8 mouse cellular contexts compared by ENCODE assay signal in the genomic region with DNA sequence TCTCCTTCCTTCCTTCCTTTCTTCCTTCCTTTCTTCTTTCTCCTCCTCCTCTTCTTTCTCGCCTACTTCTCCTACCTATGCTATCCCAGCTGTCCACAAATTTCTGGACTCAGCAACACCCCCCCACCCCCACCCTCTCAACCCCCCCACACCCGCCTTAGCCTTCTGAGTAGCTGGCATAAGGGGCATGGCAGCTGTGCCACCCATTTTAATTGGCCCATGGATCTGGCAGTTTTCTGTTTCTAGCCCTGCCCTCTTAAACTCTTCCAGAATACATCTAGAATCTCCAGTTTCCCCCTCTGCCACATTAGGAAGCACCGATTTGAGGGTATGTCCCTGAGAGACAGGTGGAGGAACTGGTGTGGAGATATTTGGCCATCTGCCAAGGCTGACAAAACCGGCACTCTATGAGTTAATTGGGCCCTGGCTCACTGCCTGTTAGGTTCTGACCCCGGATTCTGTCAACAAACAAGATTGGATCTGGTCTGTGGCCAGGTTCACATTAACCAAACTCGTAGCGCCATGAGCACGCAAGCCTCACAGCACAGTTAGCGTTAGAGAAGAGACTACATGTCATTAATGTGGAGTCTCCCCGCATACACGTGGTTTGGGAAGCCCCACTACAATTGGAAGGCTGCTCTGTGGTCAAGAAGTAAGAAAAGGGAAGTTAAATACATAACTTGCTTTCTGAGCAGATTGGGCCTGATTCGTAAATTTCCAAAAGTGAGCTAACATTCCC. TPM values are rescaled to one million over a fixed set of nuclear protein-coding genes. Genes with fewer than 3 reads are reported as not detected.
A peak's percentile ranks its signal among the peaks of the same experiment; 100 is the strongest.
DNase-seq lines count a peak whose midpoint lies in the region; ATAC-seq lines count a peak whose summit lies in the region.

No protein-coding gene starts in this region.

- H3K4me1 ChIP-seq in heart, embryonic 10.5 days, result peaks cover 9% of the 10 kb centered on the region; the same call in 1 of the 2 replicates
- H3K4me1 ChIP-seq in brown adipose tissue, adult 24 weeks (ENCODE audit: control insufficient read depth, insufficient read depth, insufficient read length, low read length), result peaks cover 2% of the 10 kb centered on the region
- peaks cover 7% of the 10 kb centered on the region for H3K4me1 ChIP-seq in liver, embryonic 12.5 days

- no peaks in the 10 kb centered on the region for H3K36me3 ChIP-seq in heart, embryonic 10.5 days
- H3K36me3 ChIP-seq in liver, embryonic 12.5 days, result no peaks in the 10 kb centered on the region

- no peaks in the 10 kb centered on the region; the same call in 1 of the 2 replicates for H3K27me3 ChIP-seq in heart, embryonic 10.5 days (ENCODE audit: insufficient read depth, poor library complexity, severe bottlenecking)
- H3K27me3 ChIP-seq in liver, embryonic 12.5 days (replicated peaks), result 0 out of 2 replicates have a peak, but pooled peaks cover 9% of the 10 kb centered on the region

- H3K4me3 ChIP-seq in heart, embryonic 10.5 days, result no peak overlapping the region
- H3K4me3 ChIP-seq in brown adipose tissue, adult 24 weeks (ENCODE audit: insufficient read depth, low read depth, low read length), result no peak overlapping the region
- no peak overlapping the region for H3K4me3 ChIP-seq in liver, embryonic 12.5 days

- H3K9me3 ChIP-seq in heart, embryonic 10.5 days, result no peaks in the 10 kb centered on the region
- H3K9me3 ChIP-seq in liver, embryonic 12.5 days (replicated peaks), result no peaks in the 10 kb centered on the region

- H3K4me2 ChIP-seq in liver, embryonic 12.5 days, result peak overlapping the region; percentile 27; the same call in 1 of the 2 replicates

- peak; percentile 99 to 100 for ATAC-seq in hematopoietic stem cell, adult 5-6 weeks (replicated peaks in 1 of 2; ENCODE audit: insufficient read depth in 1 of 2, low FRiP score in 2 of 2, low TSS enrichment in 1 of 2, low read depth in 1 of 2, poor library complexity in 2 of 2, severe bottlenecking in 2 of 2)
- ATAC-seq in liver, embryonic 12.5 days, result no peak

- no peak overlapping the region for H3K27ac ChIP-seq in heart, embryonic 10.5 days
- 0 out of 2 replicates have a peak overlapping the region, but pooled peaks have one; percentile 5 for H3K27ac ChIP-seq in brown adipose tissue, adult 24 weeks (replicated peaks; ENCODE audit: low read depth, low read length)
- no peak overlapping the region for H3K27ac ChIP-seq in liver, embryonic 12.5 days

- peak; percentile 57 to 68 for DNase-seq in heart, adult 18-20 months
- DNase-seq in heart, embryonic 10.5 days (ENCODE audit: low spot score), result no peak
- peak; percentile 24 to 52 for DNase-seq in natural killer cell, adult 2 months (ENCODE audit: low spot score in 2 of 2)
- no peak for DNase-seq in layer of hippocampus, adult 18-20 months (ENCODE audit: low spot score in 2 of 2)
- no peak for DNase-seq in right cerebral cortex, postnatal 14 days

- H3K9ac ChIP-seq in liver, embryonic 12.5 days, result no peak overlapping the region

- 67% methylated on average over 12 of the region's 12 CpGs for WGBS in heart, embryonic 10.5 days
- 26% methylated on average over 12 of the region's 12 CpGs for WGBS in liver, embryonic 12.5 days (ENCODE audit: insufficient replicate concordance)

RNA-seq across cellular contexts. Expression of a gene that starts 11.2 kb away (rescaled TPM):
- total RNA-seq in heart, adult 18-20 months (2021), result 10 to 100 TPM; 13.6 to 14.0 TPM
- 19.0 and 22.0 TPM in 2 replicates for polyA plus RNA-seq in heart, embryonic 10.5 days (2016; fragmentation: Nextera tagmentation; extraction: Ambion mirVana)
- polyA plus RNA-seq in brown adipose tissue, adult 24 weeks (2012; ENCODE audit: insufficient read depth, insufficient read length, missing spikeins), result 18.4 and 21.4 TPM in 2 replicates
- total RNA-seq in hematopoietic stem cell, adult 5-6 weeks (2017), result 49.2 and 65.2 TPM in 2 replicates
- 7.6 and 8.5 TPM in 2 replicates for polyA plus RNA-seq in liver, embryonic 12.5 days (2016; fragmentation: Nextera tagmentation; extraction: Ambion mirVana)
- 10 to 100 TPM; 61.6 to 63.4 TPM for total RNA-seq in layer of hippocampus, adult 18-20 months (2021)

Comparison
In these comparisons a context has a peak if more than half of its experiments do, and no peak if none do; other contexts are left out.
1. DNase-seq: peak in heart, adult 18-20 months (2 of 2) and natural killer cell, adult 2 months (2 of 2); none in heart, embryonic 10.5 days (single experiment), layer of hippocampus, adult 18-20 months (0 of 2) and right cerebral cortex, postnatal 14 days (single experiment).